Mouse (Mus musculus) 3134 (cell line): ENCODE data around the gene Smpd4.
"Not testable (repeated sequence)": the region's sequence is repeated elsewhere in the genome, so short reads cannot be mapped to it uniquely, and the experiment has no call there.

Experiments
- DNase-seq: peaks from one replicate; pipeline ENCODE4 v3.0.0-alpha.2; 2011; ENCODE audit warnings: low spot score; ENCODE audit not compliant: insufficient read length; ENCODE audit errors: extremely low read depth

Gene Smpd4

DNA sequence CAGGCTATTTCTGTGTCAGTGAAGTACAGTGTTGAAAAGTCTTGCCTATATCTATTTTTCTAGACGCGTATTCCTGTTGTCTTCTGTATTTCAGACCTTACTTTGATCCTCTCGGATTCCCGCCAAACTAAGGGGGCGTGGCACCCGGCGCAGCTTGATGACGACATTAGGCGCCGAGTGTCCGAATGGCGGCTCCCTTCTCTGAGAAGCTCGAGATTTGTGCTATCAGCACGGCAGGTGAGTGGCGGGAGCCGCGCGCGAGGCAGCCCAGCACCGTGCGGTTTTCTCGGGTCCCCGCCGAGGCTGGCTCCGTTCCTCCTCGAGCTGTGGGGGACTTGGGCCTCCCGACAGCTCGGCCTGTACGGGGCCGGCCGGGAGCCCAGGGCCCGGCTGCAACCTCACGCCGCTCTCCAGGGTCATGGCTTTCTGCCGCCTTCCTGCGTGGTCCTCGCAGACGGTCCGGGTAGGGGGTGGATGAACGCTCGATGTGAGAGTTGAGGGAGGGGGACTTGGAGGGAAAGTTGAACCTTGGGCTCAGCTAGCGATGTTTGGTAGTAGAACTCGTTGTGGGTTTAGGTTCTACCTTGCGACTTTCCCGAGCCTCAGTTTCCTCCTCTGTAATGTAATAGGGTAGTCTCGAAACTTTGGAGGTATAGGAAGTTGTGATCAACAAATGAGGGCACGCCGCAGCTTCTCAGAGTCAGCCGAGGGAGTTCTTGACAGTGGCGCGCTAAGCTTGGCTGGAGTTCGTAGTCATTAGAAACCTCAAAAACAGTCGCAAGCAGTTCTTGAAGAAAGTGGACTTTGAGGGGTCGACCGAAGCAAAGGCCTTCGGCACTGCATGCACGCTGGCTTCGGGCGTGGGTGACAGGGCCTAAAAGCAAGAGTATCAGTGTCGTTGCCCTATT lies at the start of gene Smpd4:
Gene Smpd4 (plus strand): TSS at position 157 of the 908 bp plus-strand sequence.
- peak; percentile 86 for DNase-seq

- no peak for DNase-seq
Measured at GRCm38 (mm10) chr16:17575870-17576824, 43.0 kb upstream of the Smpd4 start.

DNA sequence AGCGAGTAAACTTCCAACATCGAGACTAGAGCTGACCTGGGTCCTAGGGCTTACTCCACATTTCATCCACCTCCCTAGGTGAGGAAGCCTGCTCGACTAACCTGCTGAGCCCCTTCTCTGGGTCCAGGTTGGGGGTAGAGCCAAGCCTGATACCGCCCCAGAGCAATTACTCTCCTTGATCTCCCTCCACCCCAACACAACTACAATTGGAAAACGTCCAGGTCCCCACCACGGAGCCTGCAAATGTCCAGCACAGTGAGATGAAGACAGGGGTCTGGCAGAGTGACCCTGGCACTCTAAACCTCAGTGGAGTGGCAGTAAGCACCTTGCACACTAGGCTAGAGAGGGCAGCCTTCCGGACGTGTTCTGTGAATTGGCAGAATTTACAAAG lies 42.3 kb upstream of the Smpd4 start:
- no peak for DNase-seq

GRCm38 (mm10) chr16:17583064-17583463 lies 36.1 kb upstream of the Smpd4 start, which contains the start of gene Slc7a4:
Slc7a4 (minus strand) TSS chr16:17583214.
- no peak for DNase-seq

- no peak for DNase-seq
Measured at GRCm38 (mm10) chr16:17584555-17584954, 34.6 kb upstream of the Smpd4 start.

GRCm38 (mm10) chr16:17590731-17591130 lies 28.4 kb upstream of the Smpd4 start:
- no peak for DNase-seq

GRCm38 (mm10) chr16:17600944-17601562 lies 18.1 kb upstream of the Smpd4 start:
- DNase-seq: no peak

DNA sequence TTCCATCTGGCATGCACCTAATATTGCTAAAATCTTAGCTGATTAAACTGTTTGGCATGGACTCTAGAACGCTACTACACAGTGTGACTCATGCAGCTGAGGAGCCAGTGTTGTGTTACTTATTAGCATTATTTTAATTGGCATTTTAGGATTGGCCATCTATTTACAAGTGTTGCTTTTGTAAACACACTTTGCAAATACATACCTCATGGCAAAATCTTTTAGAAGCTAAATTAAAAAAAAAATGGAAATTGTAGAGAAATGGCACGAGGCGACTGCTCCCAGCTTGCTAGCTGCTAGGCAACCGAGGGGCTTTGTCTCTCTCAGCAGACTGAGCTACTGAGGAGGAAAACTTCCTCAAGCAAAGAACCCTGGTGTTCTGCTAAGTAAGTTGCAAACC lies 14.2 kb upstream of the Smpd4 start:
- no peak for DNase-seq

GRCm38 (mm10) chr16:17605684-17606083 lies 13.5 kb upstream of the Smpd4 start:
- no peak for DNase-seq

DNA sequence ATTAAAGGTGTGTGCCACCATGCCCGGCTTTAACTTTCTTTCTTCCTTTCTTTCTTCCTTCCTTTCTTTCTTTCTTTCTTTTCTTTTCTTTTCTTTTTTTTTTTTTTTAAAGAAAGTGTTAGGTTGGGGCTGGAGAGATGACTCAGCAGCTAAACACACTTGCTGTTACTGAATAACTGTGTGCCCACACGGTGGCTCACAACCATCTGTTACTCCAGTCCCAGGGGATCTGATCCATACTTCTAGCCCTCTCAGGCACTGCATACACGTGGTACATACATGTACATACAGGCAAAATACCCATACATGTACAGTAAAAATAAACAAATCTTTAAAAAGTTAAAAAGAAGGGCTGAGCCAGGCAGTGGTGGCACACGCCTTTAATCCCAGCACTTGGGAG lies 7.8 kb upstream of the Smpd4 start:
- DNase-seq: peak; percentile 28

GRCm38 (mm10) chr16:17614740-17615139 lies 4.4 kb upstream of the Smpd4 start:
- not testable (repeated sequence) for DNase-seq

DNA sequence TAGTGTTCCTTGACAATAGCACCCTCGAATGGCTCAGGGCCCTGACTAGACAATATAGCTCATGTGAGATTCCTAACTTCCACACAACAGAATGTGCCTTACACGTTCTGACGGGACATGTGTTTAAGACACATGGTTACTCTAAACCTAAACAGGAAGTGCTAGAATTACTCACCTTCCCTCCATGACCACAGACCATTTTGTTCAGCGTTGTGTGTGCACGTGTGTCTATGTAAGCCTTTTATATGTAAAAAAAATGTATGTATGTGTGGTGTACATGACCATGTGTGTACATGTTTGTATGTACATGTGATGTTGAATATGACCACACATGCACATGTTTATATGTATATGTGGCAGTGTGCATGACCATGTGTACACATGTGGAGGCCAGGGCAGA lies 2.9 kb upstream of the Smpd4 start:
- no peak for DNase-seq

GRCm38 (mm10) chr16:17617922-17618565 lies 1.1 kb upstream of the Smpd4 start:
- peak; percentile 59 for DNase-seq

- DNase-seq: no peak
Measured at GRCm38 (mm10) chr16:17621936-17622335, 2.8 kb downstream of the Smpd4 start.

DNA sequence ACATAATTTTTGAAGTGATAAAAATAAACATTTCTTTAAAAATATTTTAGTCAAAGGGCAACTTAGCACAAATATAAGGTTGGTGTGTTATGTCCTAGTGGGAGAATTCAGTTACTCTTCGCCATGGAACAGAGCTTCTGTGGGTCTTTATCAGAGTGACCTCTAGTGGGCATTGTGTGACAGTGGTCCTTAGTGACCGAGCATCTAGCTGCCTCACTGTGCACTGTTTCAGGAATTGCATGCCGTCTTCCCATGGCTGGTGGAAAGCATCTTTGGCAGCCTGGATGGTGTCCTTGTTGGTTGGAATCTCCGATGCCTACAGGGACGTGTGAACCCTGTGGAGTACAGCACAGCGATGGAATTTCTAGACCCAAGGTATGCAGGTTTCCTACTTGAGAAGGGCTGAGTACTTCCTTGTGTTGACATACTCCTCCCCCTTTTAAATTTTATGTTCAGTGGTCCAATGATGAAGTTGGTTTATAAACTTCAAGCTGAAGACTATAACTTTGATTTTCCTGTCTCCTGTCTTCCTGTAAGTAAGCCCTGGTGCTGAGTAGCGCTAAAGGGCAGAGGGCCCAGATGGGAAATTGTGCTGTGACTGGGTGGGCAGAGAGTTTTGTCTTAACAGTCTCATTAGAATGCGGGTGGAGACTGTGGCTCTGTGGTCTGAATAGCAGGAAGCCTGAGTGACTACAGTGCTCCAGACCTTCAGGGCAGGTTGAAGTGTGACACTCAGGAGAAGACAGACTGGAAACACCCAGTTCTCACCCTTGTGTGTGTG lies 6.5 kb downstream of the Smpd4 start:
- DNase-seq: no peak

DNA sequence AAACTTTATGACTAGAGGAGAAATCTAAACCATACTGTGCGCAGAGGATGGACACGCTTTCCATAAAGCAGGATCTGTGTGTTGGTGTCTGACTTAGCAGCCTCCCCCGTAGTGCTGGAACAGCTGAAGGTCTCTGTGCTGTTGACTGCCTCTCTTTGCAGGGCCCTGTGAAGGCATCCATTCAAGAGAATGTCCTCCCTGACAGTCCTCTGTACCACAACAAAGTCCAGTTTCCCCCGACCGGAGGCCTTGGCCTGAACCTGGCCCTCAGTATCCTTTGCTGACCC lies 7.1 kb downstream of the Smpd4 start:
- no peak for DNase-seq

DNA sequence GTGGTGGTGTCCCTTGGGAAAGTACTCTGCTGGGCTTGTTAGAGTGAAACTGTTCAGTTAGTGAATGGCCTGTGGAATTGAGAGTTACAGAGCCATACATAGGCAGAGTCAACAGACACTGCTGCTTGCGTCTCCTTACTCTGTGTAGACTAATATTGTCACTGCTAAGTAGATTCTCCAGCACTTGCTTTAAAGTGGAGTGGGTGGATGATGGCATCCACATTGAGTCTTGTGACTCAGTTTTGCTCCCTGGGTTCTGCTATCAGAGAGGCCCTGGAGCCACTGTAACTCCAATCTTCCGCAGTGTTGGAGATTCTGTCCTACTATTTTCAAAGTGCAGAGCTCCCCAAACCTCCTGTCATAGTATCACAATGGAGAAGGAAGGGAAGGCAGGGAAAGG lies 13.4 kb downstream of the Smpd4 start:
- no peak for DNase-seq

GRCm38 (mm10) chr16:17633481-17634181 lies 14.5 kb downstream of the Smpd4 start:
- no peak for DNase-seq

GRCm38 (mm10) chr16:17636904-17637303 lies 17.8 kb downstream of the Smpd4 start:
- DNase-seq: no peak
